ENCODE assay signal across 16 mouse cellular contexts in genomic region chr2:117288291-117288690, GRCm38 (mm10). TPM values are rescaled to one million over a fixed set of nuclear protein-coding genes. Genes with fewer than 3 reads are reported as not detected.
"Had no signal": no experiment of that assay in that cellular context is flagged by ENCODE, and none has a peak within 500 bp of the region (broad histone marks: within the 10 kb centered on the region; RNA-seq: fewer than 3 reads in every experiment).

No protein-coding gene starts in this region.

- H3K4me2 ChIP-seq: kidney, embryonic 15.5 days; limb, embryonic 12.5 days; liver, embryonic 13.5 days; lung, embryonic 15.5 days; midbrain, embryonic 12.5 days; neural tube, embryonic 15.5 days had no signal

- H3K9ac ChIP-seq: kidney, embryonic 15.5 days; limb, embryonic 12.5 days; liver, embryonic 13.5 days; liver, postnatal 0 days; lung, embryonic 15.5 days; midbrain, embryonic 12.5 days; neural tube, embryonic 15.5 days had no signal

- DNase-seq: kidney, postnatal 14 days; liver; liver, embryonic 13.5 days; liver, postnatal 0 days; lung, postnatal 14 days; right cerebral cortex, adult 18-20 months; thymus, postnatal 4 days had no signal

- H3K4me1 ChIP-seq: kidney, embryonic 15.5 days; limb, embryonic 12.5 days; liver, embryonic 13.5 days; lung, embryonic 15.5 days; midbrain, embryonic 12.5 days; neural tube, embryonic 15.5 days had no signal

- H3K9me3 ChIP-seq: kidney, embryonic 15.5 days; limb, embryonic 12.5 days; liver, embryonic 13.5 days; lung, embryonic 15.5 days; midbrain, embryonic 12.5 days; neural tube, embryonic 15.5 days had no signal

- H3K4me3 ChIP-seq: kidney, embryonic 15.5 days; left cerebral cortex, adult 2 months; limb, embryonic 12.5 days; liver, embryonic 13.5 days; lung, embryonic 15.5 days; midbrain, embryonic 12.5 days; myocyte; neural tube, embryonic 15.5 days had no signal

- H3K27ac ChIP-seq: kidney, embryonic 15.5 days; left cerebral cortex, adult 2 months; limb, embryonic 12.5 days; liver, embryonic 13.5 days; lung, embryonic 15.5 days; macrophage; midbrain, embryonic 12.5 days; neural tube, embryonic 15.5 days; stomach, postnatal 0 days had no signal

- H3K27me3 ChIP-seq: kidney, embryonic 15.5 days; limb, embryonic 12.5 days; liver, embryonic 13.5 days; lung, embryonic 15.5 days; midbrain, embryonic 12.5 days; neural tube, embryonic 15.5 days had no signal

- H3K36me3 ChIP-seq: kidney, embryonic 15.5 days; limb, embryonic 12.5 days; liver, embryonic 13.5 days; lung, embryonic 15.5 days; midbrain, embryonic 12.5 days; neural tube, embryonic 15.5 days had no signal

- ATAC-seq: liver, postnatal 0 days had no signal

RNA-seq across cellular contexts. Expression of gene Rasgrp1, which starts 54.5 kb away (rescaled TPM):
- polyA plus RNA-seq: myocyte had no signal
